Mouse (Mus musculus) cerebellum, adult 11 months (tissue): ENCODE measurements around the gene Nudt17.
"Not testable (repeated sequence)": the region's sequence is repeated elsewhere in the genome, so short reads cannot be mapped to it uniquely, and the experiment has no call there.

Source experiments
- DNase-seq: peaks from one replicate; pipeline ENCODE4 v3.0.0; 2022

The Nudt17 gene

GRCm38 (mm10) chr3:96700376-96700775 is 8.0 kb downstream of the Nudt17 start:
- no peak for DNase-seq

GRCm38 (mm10) chr3:96698993-96699690 is 9.2 kb downstream of the Nudt17 start:
- no peak for DNase-seq

GRCm38 (mm10) chr3:96696766-96697732 is 11.3 kb downstream of the Nudt17 start:
- DNase-seq, result peak; percentile 82

GRCm38 (mm10) chr3:96696198-96696765 is 12.1 kb downstream of the Nudt17 start, which contains the start of gene Pias3:
Gene Pias3, plus strand, starts transcription at chr3:96696384.
- DNase-seq, result peak; percentile 38

GRCm38 (mm10) chr3:96693579-96693978 is 14.8 kb downstream of the Nudt17 start:
- no peak for DNase-seq

GRCm38 (mm10) chr3:96692506-96692905 is 15.9 kb downstream of the Nudt17 start:
- no peak for DNase-seq

- no peak for DNase-seq
These were observed 18.1 kb downstream of the Nudt17 start for GRCm38 (mm10) chr3:96690298-96690697.

- no peak for DNase-seq
These were observed 19.5 kb downstream of the Nudt17 start for GRCm38 (mm10) chr3:96688854-96689253.

GRCm38 (mm10) chr3:96686057-96686456 is 22.3 kb downstream of the Nudt17 start:
- not testable (repeated sequence) for DNase-seq

GRCm38 (mm10) chr3:96684822-96685156 is 23.6 kb downstream of the Nudt17 start:
- DNase-seq, result no peak

- DNase-seq, result no peak
These were observed 24.1 kb downstream of the Nudt17 start for GRCm38 (mm10) chr3:96684151-96684821.

- no peak for DNase-seq
These were observed 24.9 kb downstream of the Nudt17 start for GRCm38 (mm10) chr3:96683496-96683895.

- no peak for DNase-seq
These were observed 27.9 kb downstream of the Nudt17 start for GRCm38 (mm10) chr3:96680269-96680956.

- no peak for DNase-seq
These were observed 29.1 kb downstream of the Nudt17 start for GRCm38 (mm10) chr3:96679159-96679674.

- DNase-seq, result no peak
These were observed 29.9 kb downstream of the Nudt17 start for GRCm38 (mm10) chr3:96678456-96678855.

- DNase-seq, result no peak
These were observed 32.7 kb downstream of the Nudt17 start for GRCm38 (mm10) chr3:96675690-96676089.

GRCm38 (mm10) chr3:96675171-96675570 is 33.2 kb downstream of the Nudt17 start:
- no peak for DNase-seq

GRCm38 (mm10) chr3:96674442-96674841 is 33.9 kb downstream of the Nudt17 start:
- DNase-seq, result no peak

GRCm38 (mm10) chr3:96673514-96673913 is 34.8 kb downstream of the Nudt17 start:
- no peak for DNase-seq

- DNase-seq, result no peak
These were observed 36.8 kb downstream of the Nudt17 start for GRCm38 (mm10) chr3:96671519-96671918.

- peak; percentile 76 for DNase-seq
These were observed 38.5 kb downstream of the Nudt17 start, which contains the start of gene Ankrd35 for GRCm38 (mm10) chr3:96669727-96670468. Gene Ankrd35, plus strand, starts transcription at chr3:96670131.
